15 mouse cellular contexts compared by ENCODE assay signal in genomic region chr4:100922816-100923554, GRCm38 (mm10).
A peak's percentile ranks its signal among the peaks of the same experiment; 100 is the strongest.
DNase-seq lines count a peak whose midpoint lies in the region; ATAC-seq lines count a peak whose summit lies in the region.
"Had no signal": no experiment of that assay in that cellular context is flagged by ENCODE, and none has a peak within 500 bp of the region (broad histone marks: within the 10 kb centered on the region; RNA-seq: fewer than 3 reads in every experiment).

No protein-coding gene starts in this region.

- H3K27ac ChIP-seq in limb, embryonic 11.5 days (replicated peaks; ENCODE audit: low read depth, low read length) = peak overlapping the region; percentile 59; the same call in 1 of the 2 replicates
- H3K27ac ChIP-seq: forebrain, embryonic 13.5 days had no signal

- H3K9ac ChIP-seq in limb, embryonic 11.5 days (ENCODE audit: low read length) = no peak overlapping the region
- H3K9ac ChIP-seq: forebrain, embryonic 13.5 days; stomach, embryonic 15.5 days had no signal

- peaks cover 6% of the 10 kb centered on the region; the same call in 1 of the 2 replicates for H3K36me3 ChIP-seq in limb, embryonic 11.5 days (ENCODE audit: control insufficient read depth, insufficient read depth, low read length)

- ATAC-seq in limb, embryonic 11.5 days (ENCODE audit: insufficient number of reproducible peaks, low FRiP score, low TSS enrichment, low read depth) = peak; percentile 52; the same call in 1 of the 2 replicates
- ATAC-seq: forebrain, embryonic 13.5 days; hindbrain, embryonic 16.5 days had no signal

- peaks cover 35% of the 10 kb centered on the region for H3K4me1 ChIP-seq in limb, embryonic 11.5 days (ENCODE audit: control insufficient read depth, insufficient read depth, low read length)
- H3K4me1 ChIP-seq: megakaryocyte, embryonic 14.5 days; stomach, embryonic 15.5 days had no signal

- peak; percentile 28 for DNase-seq in gastrocnemius, adult 18-20 months (ENCODE audit: low spot score)
- no peak for DNase-seq in gastrocnemius, postnatal 4 days (ENCODE audit: low spot score in 2 of 2)
- DNase-seq in kidney, adult 18-20 months = peak; percentile 61
- peak; percentile 50 for DNase-seq in limb, embryonic 11.5 days (ENCODE audit: low spot score)
- DNase-seq in lung, postnatal 4 days = peak; percentile 76 to 80
- no peak for DNase-seq in ovary, adult 18-20 months (ENCODE audit: low spot score)
- no peak for DNase-seq in spleen, postnatal 10 days (ENCODE audit: low spot score in 2 of 2)
- no peak for DNase-seq in adrenal gland, postnatal 36 days
- DNase-seq: B cell, adult 2 months; cerebellum, adult 9-11 months had no signal

- no peak overlapping the region for H3K4me3 ChIP-seq in limb, embryonic 11.5 days (ENCODE audit: low read depth, low read length)
- H3K4me3 ChIP-seq: forebrain, embryonic 13.5 days; megakaryocyte, embryonic 14.5 days; stomach, embryonic 15.5 days had no signal

- no peak overlapping the region for H3K4me2 ChIP-seq in limb, embryonic 11.5 days (ENCODE audit: low read depth, severe bottlenecking)
- H3K4me2 ChIP-seq: forebrain, embryonic 13.5 days; heart, embryonic 11.5 days; stomach, embryonic 15.5 days had no signal

- 36% methylated on average over 11 of the region's 11 CpGs for WGBS in limb, embryonic 11.5 days

- no peaks in the 10 kb centered on the region for H3K9me3 ChIP-seq in limb, embryonic 11.5 days (ENCODE audit: control insufficient read depth, low read length)
- H3K9me3 ChIP-seq: forebrain, embryonic 13.5 days; megakaryocyte, embryonic 14.5 days; stomach, embryonic 15.5 days had no signal

- H3K27me3 ChIP-seq in limb, embryonic 11.5 days (ENCODE audit: control insufficient read depth, insufficient read depth, low read length) = no peaks in the 10 kb centered on the region
- H3K27me3 ChIP-seq: forebrain, embryonic 13.5 days; megakaryocyte, embryonic 14.5 days; stomach, embryonic 15.5 days had no signal

Comparison
In these comparisons a context has a peak if more than half of its experiments do, and no peak if none do; other contexts are left out.
1. DNase-seq: peak in gastrocnemius, adult 18-20 months (single experiment), kidney, adult 18-20 months (single experiment), limb, embryonic 11.5 days (single experiment) and lung, postnatal 4 days (2 of 2); none in gastrocnemius, postnatal 4 days (0 of 2), ovary, adult 18-20 months (single experiment), spleen, postnatal 10 days (0 of 2) and adrenal gland, postnatal 36 days (0 of 2).